Mouse (Mus musculus): ENCODE measurements at regions not wholly inside any gene's neighbourhood (a gene's known extent, or its start where the extent isn't known, plus 50 kb on each side); places are given as distances from the start of the nearest gene placed in this dataset.

DNA sequence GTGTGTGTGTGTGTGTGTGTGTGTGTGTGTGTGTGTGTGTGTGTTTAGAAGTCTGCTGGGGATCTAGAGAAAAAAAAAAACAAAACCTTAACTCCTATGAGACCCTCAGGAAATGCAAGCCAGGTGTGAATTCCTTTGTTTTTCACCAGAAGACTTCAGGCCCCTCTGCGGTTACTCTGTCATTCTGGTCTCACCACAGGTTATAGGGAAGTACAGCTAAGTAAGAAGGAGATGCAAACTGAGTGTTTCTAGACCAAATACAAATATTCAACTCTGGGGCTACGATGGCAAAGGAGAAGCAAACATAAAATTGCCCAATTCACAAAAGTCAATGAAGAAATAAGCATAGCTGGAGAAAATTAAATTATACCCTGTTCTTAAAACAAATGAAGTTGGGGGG lies 54.9 kb upstream of the Basp1 start:
- DNase-seq (ENCODE audit: low read depth, low spot score): no peak

GRCm38 (mm10) chr15:25469185-25469845 lies 55.8 kb upstream of the Basp1 start:
- no peak for DNase-seq (ENCODE audit: low read depth, low spot score)

GRCm38 (mm10) chr15:25471331-25471730 lies 57.8 kb upstream of the Basp1 start:
- no peak for DNase-seq (ENCODE audit: low read depth, low spot score)

- DNase-seq (ENCODE audit: low read depth, low spot score): no peak
Observed at GRCm38 (mm10) chr15:25473201-25473710, 59.7 kb upstream of the Basp1 start.

DNA sequence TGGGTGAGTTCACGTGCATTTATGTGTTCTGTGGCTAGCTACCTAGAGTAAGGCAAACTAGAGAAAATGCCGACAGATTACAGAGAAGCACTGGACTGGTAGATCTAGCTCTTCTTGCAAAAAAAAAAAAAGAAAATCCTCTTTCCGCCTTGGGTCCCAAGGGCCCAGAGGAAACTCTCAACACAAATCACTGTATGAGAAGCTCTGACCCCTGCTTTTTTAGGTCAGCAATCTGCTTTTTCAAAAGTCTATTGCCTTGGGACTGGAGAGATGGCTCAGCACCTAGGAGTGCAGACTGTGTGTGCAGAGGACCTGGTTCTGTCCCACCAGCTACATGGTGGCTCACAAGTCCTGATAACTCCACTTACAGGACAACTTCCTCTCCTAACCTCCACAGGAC lies 60.5 kb upstream of the Basp1 start:
- no peak for DNase-seq (ENCODE audit: low read depth, low spot score)

- no peak for DNase-seq (ENCODE audit: low read depth, low spot score)
Observed at GRCm38 (mm10) chr15:25482586-25482985, 69.0 kb upstream of the Basp1 start.

DNA sequence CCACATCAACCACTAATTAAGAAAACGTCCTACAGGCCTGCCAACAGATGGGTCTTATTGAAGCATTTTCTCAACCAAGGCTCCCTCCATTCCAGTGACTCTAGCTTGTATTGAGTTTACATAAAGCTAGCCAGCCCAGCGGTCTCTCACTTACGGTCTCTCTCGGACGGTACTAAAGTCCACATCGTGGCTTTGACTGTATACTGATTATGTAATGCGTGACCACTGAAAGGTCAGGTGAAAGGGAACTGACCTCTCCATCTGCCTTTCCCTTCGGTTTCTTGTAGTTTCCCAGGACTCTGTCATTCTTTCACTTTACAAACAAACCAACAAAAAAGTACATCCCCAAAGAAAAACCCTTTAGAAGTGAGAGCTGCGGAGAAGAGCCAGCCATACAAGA lies 71.8 kb upstream of the Basp1 start:
- no peak for DNase-seq (ENCODE audit: low read depth, low spot score)

DNA sequence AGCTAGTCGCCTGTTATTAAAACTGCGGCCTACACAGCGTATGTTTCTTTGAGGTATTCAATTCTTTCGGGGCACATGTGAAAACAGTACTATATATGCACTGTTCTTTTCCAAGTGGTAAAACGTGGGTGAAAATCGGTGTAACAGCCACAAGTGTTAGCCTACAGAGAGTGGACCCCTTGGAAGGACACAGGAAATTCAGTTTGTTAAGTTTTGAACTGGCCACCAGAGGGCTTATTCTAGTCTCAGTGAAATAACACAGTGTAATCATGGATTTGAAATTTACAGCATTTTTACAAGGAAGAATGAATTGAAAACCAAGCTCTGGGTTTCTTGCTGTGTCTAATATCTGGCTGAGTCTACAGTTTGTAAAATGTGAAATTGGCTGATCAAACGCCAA lies 72.6 kb upstream of the Basp1 start:
- DNase-seq (ENCODE audit: low read depth, low spot score): no peak

DNA sequence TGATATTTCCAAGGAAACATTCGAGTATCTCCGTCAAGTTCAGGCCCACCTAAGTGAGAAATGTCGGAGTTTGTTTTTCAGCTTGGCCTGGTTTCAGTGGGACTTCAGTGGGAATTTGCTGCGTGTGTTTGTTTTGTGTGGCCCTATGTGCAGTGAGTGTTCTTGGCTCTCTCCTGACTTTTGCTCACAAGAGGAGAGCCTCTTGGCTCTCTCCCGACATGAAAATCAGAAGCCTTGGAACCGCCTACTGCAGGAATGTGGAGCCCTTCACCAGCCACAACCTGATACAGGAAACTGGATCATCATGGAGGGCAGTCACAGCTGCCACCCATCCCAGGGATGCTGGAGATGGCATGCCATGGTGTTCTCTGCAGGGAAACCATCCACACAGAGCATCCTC lies 76.2 kb upstream of the Basp1 start:
- no peak for DNase-seq (ENCODE audit: low read depth, low spot score)

- peak; percentile 16 for DNase-seq (ENCODE audit: low read depth, low spot score)
Observed at GRCm38 (mm10) chr15:25492161-25492746, 78.7 kb upstream of the Basp1 start.

GRCm38 (mm10) chr15:25494687-25495299 lies 81.2 kb upstream of the Basp1 start:
- DNase-seq (ENCODE audit: low read depth, low spot score): no peak

DNA sequence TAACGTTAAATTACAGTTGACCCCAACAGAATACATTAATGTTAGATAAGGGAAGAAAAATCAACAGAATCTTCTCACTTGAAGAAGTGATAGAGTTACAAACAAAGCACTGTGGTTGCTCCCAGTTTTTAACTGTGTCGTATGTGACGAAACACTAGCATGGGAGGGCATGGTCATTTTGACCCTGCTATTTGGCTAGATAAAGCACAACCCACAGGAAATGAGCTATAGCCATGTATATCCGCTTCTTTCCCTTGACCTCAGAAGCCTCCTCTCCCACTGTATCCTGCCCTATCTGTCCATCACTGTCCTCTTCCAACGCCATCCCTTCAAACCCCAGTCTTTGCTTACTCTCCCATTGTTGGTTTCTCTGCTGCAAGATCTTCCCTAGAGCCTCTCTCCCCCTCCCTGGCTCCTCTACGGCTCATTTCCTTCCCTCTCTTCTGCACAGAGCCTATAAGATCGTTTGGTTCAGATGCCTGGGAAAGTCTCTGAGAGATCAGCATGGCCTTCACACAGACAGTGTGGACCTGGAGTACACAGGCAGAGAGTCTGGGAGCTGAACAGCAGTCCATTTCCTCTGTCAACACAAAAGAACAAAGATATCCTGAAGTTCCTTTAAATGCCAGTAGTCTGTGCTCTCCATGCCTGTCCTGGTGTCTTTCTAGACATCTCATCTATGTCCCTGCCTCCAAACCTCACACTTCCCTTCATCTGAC lies 82.5 kb upstream of the Basp1 start:
- no peak for DNase-seq (ENCODE audit: low read depth, low spot score)

- no peak for DNase-seq (ENCODE audit: low read depth, low spot score)
Observed at GRCm38 (mm10) chr15:25497743-25498142, 84.2 kb upstream of the Basp1 start.

DNA sequence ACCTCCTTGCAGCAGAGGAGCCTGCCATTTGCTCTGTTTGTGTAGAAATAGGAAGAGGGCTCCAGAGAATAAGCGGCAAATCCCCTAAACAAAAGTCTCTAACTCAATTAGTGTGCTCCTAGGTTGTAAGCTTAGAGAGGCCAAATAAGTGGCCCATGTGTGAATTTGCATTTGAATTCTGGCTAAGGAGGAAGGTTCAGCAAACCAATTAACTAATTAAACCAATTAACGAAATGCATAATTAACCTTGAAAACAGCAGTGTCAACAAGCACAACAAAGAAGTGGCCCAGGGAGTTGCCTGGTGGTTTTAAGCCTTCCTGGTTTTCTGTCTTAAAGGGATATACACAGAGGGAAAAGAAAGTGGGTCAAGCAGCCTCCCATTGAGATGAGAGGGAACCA lies 84.9 kb upstream of the Basp1 start:
- peak; percentile 22 for DNase-seq (ENCODE audit: low read depth, low spot score)

- no peak for DNase-seq (ENCODE audit: low read depth, low spot score)
Observed at GRCm38 (mm10) chr15:25502513-25502912, 88.9 kb upstream of the Basp1 start.

DNA sequence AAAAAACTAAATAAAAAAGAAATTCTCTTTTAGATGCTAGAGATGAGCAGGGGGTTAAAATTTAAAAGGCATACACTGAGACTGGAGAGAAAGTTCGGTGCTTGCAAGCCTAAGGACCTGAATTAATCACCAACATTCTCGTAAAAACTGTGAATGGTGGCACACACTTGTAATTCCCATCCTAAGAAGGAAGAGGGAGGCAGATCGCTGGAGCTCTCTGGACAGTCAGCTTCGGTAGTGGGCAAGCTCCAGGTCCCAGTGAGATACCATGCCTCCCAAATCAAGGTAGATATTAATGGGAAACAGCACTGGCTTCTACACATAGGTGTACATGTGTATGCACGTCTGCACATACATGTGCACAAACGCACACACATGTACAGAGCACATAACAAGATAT lies 89.5 kb upstream of the Basp1 start:
- no peak for DNase-seq (ENCODE audit: low read depth, low spot score)

GRCm38 (mm10) chr15:25509139-25509538 lies 95.6 kb upstream of the Basp1 start:
- DNase-seq (ENCODE audit: low read depth, low spot score): no peak

DNA sequence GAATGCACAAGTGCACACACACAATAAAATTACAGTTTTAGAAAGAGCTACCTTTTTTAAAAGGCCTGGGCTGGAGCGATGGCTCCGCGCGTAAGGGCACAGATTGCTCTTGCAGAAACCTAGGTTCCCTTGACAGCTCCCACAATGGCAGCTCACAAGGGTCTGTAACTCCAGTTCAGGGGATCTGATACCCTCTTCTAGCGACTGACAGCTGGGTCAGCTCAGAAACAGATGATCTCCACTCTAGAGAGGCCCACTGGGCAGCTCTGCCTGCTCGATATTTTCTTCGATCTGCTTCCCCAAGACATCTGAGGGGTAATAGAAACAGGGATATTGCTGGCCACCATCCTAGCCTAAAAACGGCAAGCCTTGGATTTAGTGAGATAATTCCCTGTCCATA lies 96.0 kb upstream of the Basp1 start:
- no peak for DNase-seq (ENCODE audit: low read depth, low spot score)

GRCm38 (mm10) chr15:25510060-25510492 lies 96.5 kb upstream of the Basp1 start:
- no peak for DNase-seq (ENCODE audit: low read depth, low spot score)

- no peak for DNase-seq (ENCODE audit: low read depth, low spot score)
Observed at GRCm38 (mm10) chr15:25518025-25518928, 104.0 kb upstream of the Myo10 start.

DNA sequence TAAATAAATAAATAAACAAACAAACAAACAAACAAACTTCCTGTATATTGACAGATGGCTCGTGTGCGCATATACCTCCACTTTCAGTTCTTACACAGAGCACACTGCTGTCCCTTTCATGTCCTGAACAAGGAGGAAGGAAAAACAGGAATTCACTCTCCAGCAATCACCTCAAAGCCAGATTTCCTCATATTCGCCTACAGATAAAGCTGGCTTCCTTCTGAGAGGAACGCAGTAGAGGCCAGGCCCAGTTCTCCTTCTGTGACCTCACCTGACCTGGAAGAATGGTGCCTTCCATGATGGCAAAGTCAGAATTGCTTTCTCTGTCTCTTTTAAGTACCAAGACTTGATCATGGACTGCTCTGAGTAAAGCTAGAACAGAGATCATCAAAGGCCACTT lies 98.1 kb upstream of the Myo10 start:
- DNase-seq (ENCODE audit: low read depth, low spot score): no peak
